Mouse (Mus musculus): ENCODE measurements at regions not wholly inside any gene's neighbourhood (a gene's known extent, or its start where the extent isn't known, plus 50 kb on each side); places are given as distances from the start of the nearest gene placed in this dataset.

DNA sequence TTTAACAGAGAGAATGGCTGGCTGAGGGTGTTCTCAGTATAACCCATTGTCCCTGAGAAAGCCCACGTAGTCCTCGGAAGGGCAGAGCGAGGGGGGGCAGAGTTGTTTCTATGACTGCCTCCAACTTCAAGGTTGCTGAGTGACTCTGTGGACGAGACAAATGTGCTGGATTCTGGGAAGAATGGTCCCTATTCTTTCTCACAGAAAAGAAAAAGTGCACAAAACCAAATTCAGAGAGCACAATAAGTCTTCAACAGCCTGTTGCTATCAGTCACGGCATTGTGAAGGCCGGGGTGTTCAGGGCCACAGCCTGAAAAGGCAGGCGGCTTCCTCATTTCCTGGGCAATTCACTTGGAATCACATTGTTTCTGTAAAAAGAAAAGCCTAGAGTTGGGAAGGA, 165.6 kb upstream of the 3110018I06Rik start:
- 26% methylated on average over 7 of the region's 7 CpGs for WGBS
- H3K4me2 ChIP-seq = no peak overlapping the region
- no peak overlapping the region for H3K9ac ChIP-seq
- ATAC-seq (ENCODE audit: low FRiP score, low read depth) = no peak
- H3K27ac ChIP-seq (replicated peaks) = no peak overlapping the region
- no peaks in the 10 kb centered on the region for H3K36me3 ChIP-seq
- no peaks in the 10 kb centered on the region for H3K9me3 ChIP-seq
- H3K27me3 ChIP-seq = no peaks in the 10 kb centered on the region
- no peaks in the 10 kb centered on the region for H3K4me1 ChIP-seq (replicated peaks)
- no peak overlapping the region for H3K4me3 ChIP-seq

DNA sequence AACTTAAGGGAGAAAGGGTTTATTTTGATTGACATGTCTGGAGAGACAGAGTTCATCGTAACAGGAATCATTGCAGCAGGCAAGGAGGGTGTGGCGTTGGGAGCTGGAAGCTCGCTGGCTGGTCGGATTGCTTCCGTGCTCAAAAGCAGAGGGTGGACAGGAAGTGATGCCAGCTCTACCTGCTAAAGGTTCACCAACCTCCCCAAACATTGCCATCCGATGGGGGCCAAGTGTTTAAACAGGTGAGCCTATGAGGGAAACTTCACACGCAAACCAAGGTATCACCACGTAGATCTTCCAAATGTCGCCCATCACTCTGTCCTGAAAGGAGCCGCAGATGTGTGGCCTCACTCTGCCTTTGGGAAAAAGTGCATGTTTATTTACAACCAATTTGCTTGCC, 162.3 kb upstream of the 3110018I06Rik start:
- H3K27ac ChIP-seq (replicated peaks) = no peak overlapping the region
- no peaks in the 10 kb centered on the region for H3K36me3 ChIP-seq
- no peaks in the 10 kb centered on the region for H3K27me3 ChIP-seq
- H3K4me1 ChIP-seq (replicated peaks) = peaks cover 4% of the 10 kb centered on the region
- H3K4me2 ChIP-seq = no peak overlapping the region
- no peak overlapping the region for H3K4me3 ChIP-seq
- H3K9ac ChIP-seq = no peak overlapping the region
- no peak for ATAC-seq (ENCODE audit: low FRiP score, low read depth)
- 96% methylated on average over 10 of the region's 10 CpGs for WGBS
- H3K9me3 ChIP-seq = no peaks in the 10 kb centered on the region

DNA sequence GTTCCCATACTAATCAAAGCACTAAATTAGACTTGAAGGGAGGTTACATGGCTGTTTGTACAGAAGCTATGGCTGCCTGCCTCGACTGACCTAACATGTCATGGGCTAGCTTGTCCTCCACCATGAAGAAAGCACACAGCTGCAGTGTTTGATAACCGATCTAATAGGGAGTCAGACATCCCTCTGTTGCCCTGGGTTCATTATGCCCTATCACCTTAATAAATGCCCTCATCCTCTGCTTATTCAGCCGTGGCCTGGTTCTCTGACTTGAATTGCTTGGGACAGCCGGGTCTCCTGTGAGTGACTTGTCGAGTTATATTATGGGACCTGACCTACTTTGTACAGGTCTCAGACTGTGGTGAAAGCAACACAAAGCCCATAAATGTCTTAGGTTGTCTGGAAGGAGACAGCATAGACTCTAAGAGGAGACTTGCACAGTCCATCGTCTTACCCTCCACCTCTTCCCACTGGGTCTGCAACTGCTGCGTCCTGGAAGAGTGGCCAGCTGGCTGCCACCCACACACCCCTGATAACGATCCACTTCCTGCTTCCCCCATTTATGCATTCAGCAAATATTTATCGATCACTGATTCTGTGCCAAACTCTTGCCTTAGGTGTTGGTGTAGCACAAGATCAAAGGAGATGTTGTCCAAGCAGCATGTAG, 161.2 kb upstream of the 3110018I06Rik start:
- Histone ChIP-seq H3K4me2 (no peak overlapping the region), H3K36me3 (no peaks in the 10 kb centered on the region), H3K9me3 (no peaks in the 10 kb centered on the region), H3K9ac (no peak overlapping the region), H3K27ac (replicated peaks) (no peak overlapping the region), H3K4me3 (no peak overlapping the region), H3K4me1 (replicated peaks) (peaks cover 4% of the 10 kb centered on the region), H3K27me3 (no peaks in the 10 kb centered on the region)
- 70% methylated on average over 9 of the region's 9 CpGs for WGBS
- no peak for ATAC-seq (ENCODE audit: low FRiP score, low read depth)

DNA sequence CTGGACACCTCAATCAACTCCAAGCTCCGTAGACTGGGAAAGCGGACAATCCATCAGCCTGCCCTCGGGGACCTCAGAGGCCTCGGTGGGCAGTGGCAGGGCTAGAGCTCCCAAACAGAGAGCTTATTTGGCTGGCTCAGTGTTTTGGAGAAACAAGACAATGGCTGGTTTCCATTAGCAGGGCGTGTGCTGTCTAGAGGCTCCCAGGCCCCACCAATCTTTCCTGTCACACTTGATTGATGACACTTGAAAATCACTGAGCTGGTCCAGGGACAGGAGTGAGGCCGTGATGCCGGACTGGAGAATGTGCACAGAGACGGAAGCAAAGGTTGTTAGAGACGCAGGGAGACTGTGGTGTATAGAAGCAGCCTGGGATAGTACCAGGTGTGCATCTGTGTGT, 159.4 kb upstream of the 3110018I06Rik start:
- no peak overlapping the region for H3K27ac ChIP-seq (replicated peaks)
- WGBS = 19% methylated on average over 9 of the region's 9 CpGs
- H3K4me1 ChIP-seq (replicated peaks) = peaks cover 4% of the 10 kb centered on the region
- no peaks in the 10 kb centered on the region for H3K27me3 ChIP-seq
- H3K4me2 ChIP-seq = no peak overlapping the region
- H3K9ac ChIP-seq = no peak overlapping the region
- no peak overlapping the region for H3K4me3 ChIP-seq
- H3K36me3 ChIP-seq = no peaks in the 10 kb centered on the region
- no peak for ATAC-seq (ENCODE audit: low FRiP score, low read depth)
- H3K9me3 ChIP-seq = no peaks in the 10 kb centered on the region

DNA sequence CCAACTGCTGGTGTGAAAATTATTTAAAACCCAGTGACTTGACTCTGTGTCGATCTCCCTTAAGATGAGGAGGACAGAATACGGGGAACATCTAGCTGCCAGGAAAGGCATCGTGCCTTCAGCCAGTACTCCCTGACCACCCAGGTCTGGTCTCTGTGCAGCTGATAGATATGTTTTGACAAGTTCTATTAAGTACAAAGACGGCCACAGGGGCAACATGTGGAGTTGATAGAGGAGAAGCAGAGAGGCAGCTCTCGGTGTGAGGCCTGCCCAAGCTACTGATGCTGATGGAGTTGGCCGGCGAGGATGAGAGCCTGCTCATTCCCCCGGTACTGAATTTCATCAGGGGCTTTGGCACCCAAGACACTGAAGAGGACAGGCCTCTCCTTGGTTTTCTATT, 154.1 kb upstream of the 3110018I06Rik start:
- Histone ChIP-seq H3K9ac (no peak overlapping the region), H3K4me1 (replicated peaks) (no peaks in the 10 kb centered on the region), H3K27ac (replicated peaks) (no peak overlapping the region), H3K27me3 (no peaks in the 10 kb centered on the region), H3K36me3 (no peaks in the 10 kb centered on the region), H3K4me3 (no peak overlapping the region), H3K9me3 (no peaks in the 10 kb centered on the region), H3K4me2 (no peak overlapping the region)
- WGBS = 78% methylated on average over 8 of the region's 8 CpGs
- ATAC-seq (ENCODE audit: low FRiP score, low read depth) = no peak

DNA sequence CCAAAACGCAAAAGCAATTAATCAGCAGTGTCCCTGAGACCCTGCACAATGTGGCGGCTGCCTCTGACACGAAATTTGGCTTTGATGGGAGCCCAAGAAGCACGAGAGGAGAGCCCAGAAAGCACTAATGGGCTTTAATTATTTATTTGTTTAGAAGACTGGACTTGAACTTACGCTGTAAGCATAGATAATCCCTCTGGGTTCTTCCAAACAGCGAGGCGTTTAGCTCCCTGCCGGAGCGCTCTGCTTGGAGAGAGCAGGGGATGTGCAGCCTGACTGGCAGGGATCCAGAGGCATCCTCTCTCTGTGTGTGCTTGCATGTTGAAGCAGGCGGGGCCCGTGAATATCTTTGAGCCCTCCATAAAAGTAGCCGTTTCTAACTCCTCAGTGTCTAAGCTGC, 153.3 kb upstream of the 3110018I06Rik start:
- 48% methylated on average over 12 of the region's 12 CpGs for WGBS
- H3K9me3 ChIP-seq = no peaks in the 10 kb centered on the region
- no peaks in the 10 kb centered on the region for H3K4me1 ChIP-seq (replicated peaks)
- ATAC-seq (ENCODE audit: low FRiP score, low read depth) = no peak
- no peak overlapping the region for H3K27ac ChIP-seq (replicated peaks)
- no peak overlapping the region for H3K9ac ChIP-seq
- H3K4me3 ChIP-seq = no peak overlapping the region
- H3K27me3 ChIP-seq = no peaks in the 10 kb centered on the region
- H3K36me3 ChIP-seq = no peaks in the 10 kb centered on the region
- no peak overlapping the region for H3K4me2 ChIP-seq

DNA sequence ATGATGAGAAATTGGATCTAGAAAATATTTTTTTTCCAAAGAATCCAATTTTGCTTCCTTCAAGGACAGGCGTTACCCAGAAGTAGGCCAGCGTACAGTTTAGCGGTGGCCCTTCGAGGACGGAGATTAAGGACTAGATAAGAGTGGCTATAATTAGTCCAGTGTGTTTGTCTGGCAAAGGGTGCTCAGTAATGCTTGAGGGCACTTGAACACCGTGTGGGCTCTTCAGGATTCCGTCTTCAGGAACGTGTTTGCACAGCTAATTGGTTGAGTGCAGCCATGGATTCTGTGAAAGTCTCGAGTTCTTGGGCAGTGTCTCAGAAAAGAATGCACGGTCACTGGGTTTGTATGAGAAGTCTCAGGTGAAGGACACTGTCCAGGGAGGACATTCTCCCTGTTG, 149.7 kb upstream of the 3110018I06Rik start:
- WGBS = 86% methylated on average over 10 of the region's 10 CpGs
- H3K27me3 ChIP-seq = no peaks in the 10 kb centered on the region
- no peak overlapping the region for H3K4me3 ChIP-seq
- no peaks in the 10 kb centered on the region for H3K36me3 ChIP-seq
- ATAC-seq (ENCODE audit: low FRiP score, low read depth) = no peak
- no peaks in the 10 kb centered on the region for H3K4me1 ChIP-seq (replicated peaks)
- H3K9me3 ChIP-seq = no peaks in the 10 kb centered on the region
- no peak overlapping the region for H3K4me2 ChIP-seq
- H3K27ac ChIP-seq (replicated peaks) = no peak overlapping the region
- H3K9ac ChIP-seq = no peak overlapping the region

DNA sequence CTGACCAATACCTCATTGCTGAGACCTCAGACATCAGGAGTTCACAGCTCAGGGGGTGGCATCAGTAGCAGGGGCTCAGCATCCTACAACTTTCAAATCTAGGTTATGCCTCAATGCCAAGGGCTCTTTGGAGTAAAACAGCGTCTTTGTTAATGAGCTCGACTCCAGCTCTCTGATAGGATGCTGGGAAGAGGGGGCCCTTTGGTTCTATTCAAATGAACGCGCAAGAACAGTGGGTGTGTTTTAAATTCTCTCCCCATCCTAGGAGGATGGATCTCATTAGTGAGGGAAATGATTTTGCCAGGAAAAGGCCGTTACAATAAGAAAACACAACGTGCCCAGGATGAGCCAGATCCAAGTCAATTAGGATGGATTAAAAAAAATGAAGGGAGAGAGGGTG, 132.2 kb upstream of the 3110018I06Rik start:
- peaks cover 5% of the 10 kb centered on the region; the same call in 1 of the 2 replicates for H3K4me1 ChIP-seq (replicated peaks)
- no peak overlapping the region for H3K9ac ChIP-seq
- no peak for ATAC-seq (ENCODE audit: low FRiP score, low read depth)
- H3K4me3 ChIP-seq = no peak overlapping the region
- 44% methylated on average over 6 of the region's 6 CpGs for WGBS
- H3K36me3 ChIP-seq = no peaks in the 10 kb centered on the region
- no peaks in the 10 kb centered on the region for H3K27me3 ChIP-seq
- H3K4me2 ChIP-seq = no peak overlapping the region
- H3K27ac ChIP-seq (replicated peaks) = no peak overlapping the region
- no peaks in the 10 kb centered on the region for H3K9me3 ChIP-seq

DNA sequence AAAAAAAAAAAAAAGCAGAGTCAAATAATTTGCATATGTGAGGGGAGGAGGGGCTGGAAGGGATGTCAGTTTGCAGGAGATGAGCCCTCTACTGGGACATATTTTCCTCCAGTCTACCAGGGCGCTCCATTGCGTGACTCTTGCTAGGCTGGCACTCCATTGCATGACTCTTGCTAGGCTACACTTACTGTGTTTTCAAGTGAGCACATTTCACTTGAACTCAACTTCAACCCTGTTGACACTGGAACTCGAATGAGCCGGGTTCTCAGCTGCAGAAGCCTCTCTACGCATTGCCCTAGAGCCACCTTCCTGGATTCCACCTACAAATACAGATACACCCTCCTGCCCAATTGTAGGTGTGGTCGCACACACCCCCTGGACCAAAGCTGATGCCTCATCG, 131.5 kb upstream of the 3110018I06Rik start:
- Histone ChIP-seq H3K9me3 (no peaks in the 10 kb centered on the region), H3K4me1 (replicated peaks) (peaks cover 5% of the 10 kb centered on the region; the same call in 1 of the 2 replicates), H3K36me3 (no peaks in the 10 kb centered on the region), H3K4me2 (no peak overlapping the region), H3K9ac (no peak overlapping the region), H3K4me3 (no peak overlapping the region), H3K27ac (replicated peaks) (no peak overlapping the region), H3K27me3 (no peaks in the 10 kb centered on the region)
- WGBS = 86% methylated on average over 7 of the region's 7 CpGs
- ATAC-seq (ENCODE audit: low FRiP score, low read depth) = no peak

DNA sequence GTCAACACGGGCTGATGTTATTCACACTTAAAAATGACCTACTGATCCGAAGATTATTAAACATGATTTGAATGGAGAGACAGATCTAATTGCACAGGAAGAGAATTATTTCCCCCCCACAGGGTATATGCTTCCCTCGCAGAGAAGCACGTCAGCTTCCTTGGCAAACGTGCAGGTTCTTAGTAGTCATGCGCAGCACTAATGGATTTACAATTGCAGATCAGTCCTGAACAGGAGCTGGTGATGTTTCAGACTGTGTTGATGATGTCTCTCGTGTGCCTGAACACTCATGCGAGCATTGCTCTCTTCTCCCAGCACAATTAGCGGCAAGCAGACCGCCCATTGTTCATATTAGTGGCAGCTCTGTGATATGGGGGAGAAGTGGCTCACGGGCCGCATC, 127.9 kb upstream of the 3110018I06Rik start:
- WGBS = 53% methylated on average over 12 of the region's 12 CpGs
- H3K27ac ChIP-seq (replicated peaks) = 0 out of 2 replicates have a peak overlapping the region, but pooled peaks have one; percentile 21
- no peak overlapping the region for H3K9ac ChIP-seq
- no peaks in the 10 kb centered on the region for H3K36me3 ChIP-seq
- no peaks in the 10 kb centered on the region for H3K27me3 ChIP-seq
- H3K9me3 ChIP-seq = no peaks in the 10 kb centered on the region
- H3K4me1 ChIP-seq (replicated peaks) = peaks cover 5% of the 10 kb centered on the region; the same call in 1 of the 2 replicates
- ATAC-seq (ENCODE audit: low FRiP score, low read depth) = peak; percentile 61; the same call in 1 of the 2 replicates
- H3K4me3 ChIP-seq = no peak overlapping the region
- H3K4me2 ChIP-seq = no peak overlapping the region

DNA sequence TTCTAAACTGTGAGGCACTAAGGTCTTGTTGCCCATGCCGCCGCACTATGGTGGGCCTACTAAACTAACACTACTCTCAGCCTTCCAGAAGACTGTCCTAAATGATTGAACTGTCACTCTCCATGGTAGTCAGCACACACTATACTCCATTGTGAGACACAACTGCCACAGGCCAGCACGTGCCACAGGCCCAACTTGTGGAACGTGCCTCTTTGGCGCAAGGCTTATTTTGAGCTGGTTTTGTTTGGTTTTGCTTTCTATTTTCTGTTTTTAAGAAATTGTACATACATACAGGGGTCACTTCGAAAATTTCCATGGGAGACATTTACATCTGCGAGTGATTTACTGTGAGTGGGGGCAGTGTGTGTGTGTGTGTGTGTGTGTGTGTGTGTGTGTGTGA, 126.8 kb upstream of the 3110018I06Rik start:
- H3K36me3 ChIP-seq = no peaks in the 10 kb centered on the region
- no peak overlapping the region for H3K27ac ChIP-seq (replicated peaks)
- H3K4me3 ChIP-seq = no peak overlapping the region
- H3K9ac ChIP-seq = no peak overlapping the region
- H3K4me1 ChIP-seq (replicated peaks) = no peaks in the 10 kb centered on the region
- 93% methylated on average over 7 of the region's 7 CpGs for WGBS
- H3K4me2 ChIP-seq = no peak overlapping the region
- no peak for ATAC-seq (ENCODE audit: low FRiP score, low read depth)
- no peaks in the 10 kb centered on the region for H3K27me3 ChIP-seq
- no peaks in the 10 kb centered on the region for H3K9me3 ChIP-seq

DNA sequence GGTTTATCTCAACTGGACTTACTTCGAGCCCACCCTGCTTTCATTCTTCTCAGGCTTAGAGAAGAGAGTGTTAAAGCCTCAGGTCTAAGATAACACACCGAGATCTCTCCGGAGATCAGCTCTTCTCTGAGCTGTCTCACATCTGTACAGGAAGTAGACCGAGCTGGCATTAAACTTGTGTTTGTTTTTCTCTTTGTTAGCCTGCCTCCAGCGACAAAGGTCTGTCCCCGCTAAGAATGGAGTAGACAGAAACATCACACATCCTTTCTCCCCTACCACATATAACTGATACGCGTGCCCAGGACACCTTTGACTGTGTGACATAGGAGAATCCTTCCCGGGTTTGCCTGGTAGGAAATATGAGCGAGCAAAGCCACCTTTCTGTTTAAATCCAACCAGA, 126.3 kb upstream of the 3110018I06Rik start:
- Histone ChIP-seq H3K27ac (replicated peaks) (no peak overlapping the region), H3K9ac (no peak overlapping the region), H3K9me3 (no peaks in the 10 kb centered on the region), H3K4me2 (no peak overlapping the region), H3K4me1 (replicated peaks) (no peaks in the 10 kb centered on the region), H3K27me3 (no peaks in the 10 kb centered on the region), H3K4me3 (no peak overlapping the region), H3K36me3 (no peaks in the 10 kb centered on the region)
- WGBS = 83% methylated on average over 10 of the region's 10 CpGs
- no peak for ATAC-seq (ENCODE audit: low FRiP score, low read depth)

DNA sequence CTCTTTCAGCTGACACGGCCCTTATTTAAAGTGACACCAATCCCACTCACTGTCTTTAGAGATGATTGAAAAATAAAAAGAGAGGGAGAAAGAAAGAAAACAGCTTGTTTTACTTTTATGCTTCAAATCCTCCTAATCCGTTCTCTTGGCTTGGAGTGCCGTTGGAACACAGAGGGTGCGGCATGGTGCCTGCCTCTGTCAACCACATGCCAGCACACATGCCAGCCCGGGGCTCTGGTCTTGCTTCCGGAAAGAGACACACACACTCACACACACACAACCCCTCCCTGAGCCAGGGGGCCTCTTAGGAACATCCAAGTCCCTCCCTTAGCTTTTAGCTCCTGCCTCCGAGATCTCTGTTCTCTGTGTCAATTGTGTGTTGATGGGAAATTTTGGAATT, 116.2 kb upstream of the 3110018I06Rik start:
- no peaks in the 10 kb centered on the region for H3K9me3 ChIP-seq
- no peak overlapping the region for H3K27ac ChIP-seq (replicated peaks)
- H3K36me3 ChIP-seq = no peaks in the 10 kb centered on the region
- ATAC-seq (ENCODE audit: low FRiP score, low read depth) = no peak
- no peak overlapping the region for H3K4me3 ChIP-seq
- no peak overlapping the region for H3K9ac ChIP-seq
- H3K27me3 ChIP-seq = no peaks in the 10 kb centered on the region
- H3K4me2 ChIP-seq = no peak overlapping the region
- no peaks in the 10 kb centered on the region for H3K4me1 ChIP-seq (replicated peaks)
- 81% methylated on average over 7 of the region's 7 CpGs for WGBS
